Mouse (Mus musculus): Measurements from ENCODE around the gene Csgalnact2. TPM values are rescaled to one million over a fixed set of nuclear protein-coding genes. Genes with fewer than 3 reads are reported as not detected.

Csgalnact2 gene
- polyA plus RNA-seq, 1 experiment from 2014 or later = 14.0 TPM

GRCm38 (mm10) chr6:118071013-118071350 lies 68.0 kb downstream of the Csgalnact2 start:
- Histone ChIP-seq H3K4me2 (ENCODE audit: low read depth, low read length) (no peak overlapping the region), H3K27me3 (ENCODE audit: control insufficient read depth, insufficient read depth, low read length) (peaks cover 7% of the 10 kb centered on the region), H3K36me3 (replicated peaks; ENCODE audit: control insufficient read depth, insufficient read depth, low read depth, low read length) (no peaks in the 10 kb centered on the region), H3K4me1 (ENCODE audit: control insufficient read depth, insufficient read depth, low read length) (peaks cover 4% of the 10 kb centered on the region; the same call in 1 of the 2 replicates), H3K9ac (replicated peaks; ENCODE audit: low read length) (no peak overlapping the region), H3K9me3 (replicated peaks; ENCODE audit: control insufficient read depth, low read length) (no peaks in the 10 kb centered on the region), H3K4me3 (ENCODE audit: low read depth, low read length) (no peak overlapping the region), H3K27ac (replicated peaks; ENCODE audit: low read depth, low read length) (no peak overlapping the region)
- 87% methylated on average over 4 of the region's 4 CpGs for WGBS
- ATAC-seq (replicated peaks; ENCODE audit: insufficient number of reproducible peaks, low FRiP score, low TSS enrichment, low read depth) = no peak
- DNase-seq (ENCODE audit: low spot score) = no peak

GRCm38 (mm10) chr6:118070321-118071012 lies 68.5 kb downstream of the Csgalnact2 start:
- no peaks in the 10 kb centered on the region for H3K9me3 ChIP-seq (replicated peaks; ENCODE audit: control insufficient read depth, low read length)
- no peak overlapping the region for H3K27ac ChIP-seq (replicated peaks; ENCODE audit: low read depth, low read length)
- no peaks in the 10 kb centered on the region for H3K36me3 ChIP-seq (replicated peaks; ENCODE audit: control insufficient read depth, insufficient read depth, low read depth, low read length)
- no peak overlapping the region for H3K4me2 ChIP-seq (ENCODE audit: low read depth, low read length)
- H3K4me1 ChIP-seq (ENCODE audit: control insufficient read depth, insufficient read depth, low read length) = peaks cover 4% of the 10 kb centered on the region; the same call in 1 of the 2 replicates
- no peak overlapping the region for H3K4me3 ChIP-seq (ENCODE audit: low read depth, low read length)
- no peak for ATAC-seq (replicated peaks; ENCODE audit: insufficient number of reproducible peaks, low FRiP score, low TSS enrichment, low read depth)
- no peak overlapping the region for H3K9ac ChIP-seq (replicated peaks; ENCODE audit: low read length)
- H3K27me3 ChIP-seq (ENCODE audit: control insufficient read depth, insufficient read depth, low read length) = peaks cover 11% of the 10 kb centered on the region
- no peak for DNase-seq (ENCODE audit: low spot score)
- 68% methylated on average over 5 of the region's 5 CpGs for WGBS

- H3K4me1 ChIP-seq (ENCODE audit: control insufficient read depth, insufficient read depth, low read length) = peaks cover 2% of the 10 kb centered on the region; the same call in 1 of the 2 replicates
- H3K36me3 ChIP-seq (replicated peaks; ENCODE audit: control insufficient read depth, insufficient read depth, low read depth, low read length) = no peaks in the 10 kb centered on the region
- ATAC-seq (replicated peaks; ENCODE audit: insufficient number of reproducible peaks, low FRiP score, low TSS enrichment, low read depth) (no peak), DNase-seq (ENCODE audit: low spot score) (no peak)
- H3K27me3 ChIP-seq (ENCODE audit: control insufficient read depth, insufficient read depth, low read length) = peaks cover 19% of the 10 kb centered on the region
- H3K4me2 ChIP-seq (ENCODE audit: low read depth, low read length) = no peak overlapping the region
- no peaks in the 10 kb centered on the region for H3K9me3 ChIP-seq (replicated peaks; ENCODE audit: control insufficient read depth, low read length)
- no peak overlapping the region for H3K9ac ChIP-seq (replicated peaks; ENCODE audit: low read length)
- 73% methylated on average over 7 of the region's 7 CpGs for WGBS
- H3K27ac ChIP-seq (replicated peaks; ENCODE audit: low read depth, low read length) = no peak overlapping the region
- no peak overlapping the region for H3K4me3 ChIP-seq (ENCODE audit: low read depth, low read length)
Measured at GRCm38 (mm10) chr6:118067720-118068119, 71.2 kb downstream of the Csgalnact2 start.

- Histone ChIP-seq H3K27me3 (ENCODE audit: control insufficient read depth, insufficient read depth, low read length) (peaks cover 19% of the 10 kb centered on the region), H3K4me3 (ENCODE audit: low read depth, low read length) (peak overlapping the region; percentile 35), H3K9ac (replicated peaks; ENCODE audit: low read length) (peak overlapping the region; percentile 22; the same call in 1 of the 2 replicates), H3K4me2 (ENCODE audit: low read depth, low read length) (peak overlapping the region; percentile 85), H3K36me3 (replicated peaks; ENCODE audit: control insufficient read depth, insufficient read depth, low read depth, low read length) (no peaks in the 10 kb centered on the region), H3K27ac (replicated peaks; ENCODE audit: low read depth, low read length) (no peak overlapping the region), H3K9me3 (replicated peaks; ENCODE audit: control insufficient read depth, low read length) (no peaks in the 10 kb centered on the region), H3K4me1 (ENCODE audit: control insufficient read depth, insufficient read depth, low read length) (peaks cover 2% of the 10 kb centered on the region; the same call in 1 of the 2 replicates)
- ATAC-seq (replicated peaks; ENCODE audit: insufficient number of reproducible peaks, low FRiP score, low TSS enrichment, low read depth) = peak; percentile 42
- peak; percentile 35 for DNase-seq (ENCODE audit: low spot score)
- WGBS = 2% methylated on average over 40 of the region's 40 CpGs
Measured at GRCm38 (mm10) chr6:118066199-118067081, 72.5 kb downstream of the Csgalnact2 start.

- Histone ChIP-seq H3K4me1 (ENCODE audit: control insufficient read depth, insufficient read depth, low read length) (peaks cover 2% of the 10 kb centered on the region; the same call in 1 of the 2 replicates), H3K27ac (replicated peaks; ENCODE audit: low read depth, low read length) (no peak overlapping the region), H3K4me3 (ENCODE audit: low read depth, low read length) (peak overlapping the region; percentile 35), H3K36me3 (replicated peaks; ENCODE audit: control insufficient read depth, insufficient read depth, low read depth, low read length) (no peaks in the 10 kb centered on the region), H3K4me2 (ENCODE audit: low read depth, low read length) (peak overlapping the region; percentile 85), H3K9me3 (replicated peaks; ENCODE audit: control insufficient read depth, low read length) (no peaks in the 10 kb centered on the region), H3K9ac (replicated peaks; ENCODE audit: low read length) (peak overlapping the region; percentile 22; the same call in 1 of the 2 replicates), H3K27me3 (ENCODE audit: control insufficient read depth, insufficient read depth, low read length) (peaks cover 19% of the 10 kb centered on the region)
- 0% methylated on average over 12 of the region's 12 CpGs for WGBS
- ATAC-seq (replicated peaks; ENCODE audit: insufficient number of reproducible peaks, low FRiP score, low TSS enrichment, low read depth) = peak; percentile 8; the same call in 1 of the 2 replicates
- DNase-seq (ENCODE audit: low spot score) = peak; percentile 22
Measured at GRCm38 (mm10) chr6:118065837-118066198, 73.1 kb downstream of the Csgalnact2 start.

- H3K27ac ChIP-seq (replicated peaks; ENCODE audit: low read depth, low read length) = no peak overlapping the region
- no peaks in the 10 kb centered on the region for H3K9me3 ChIP-seq (replicated peaks; ENCODE audit: control insufficient read depth, low read length)
- H3K27me3 ChIP-seq (ENCODE audit: control insufficient read depth, insufficient read depth, low read length) = peaks cover 19% of the 10 kb centered on the region
- H3K4me3 ChIP-seq (ENCODE audit: low read depth, low read length) = no peak overlapping the region
- no peaks in the 10 kb centered on the region for H3K36me3 ChIP-seq (replicated peaks; ENCODE audit: control insufficient read depth, insufficient read depth, low read depth, low read length)
- 9% methylated on average over 7 of the region's 7 CpGs for WGBS
- DNase-seq (ENCODE audit: low spot score) (peak; percentile 77), ATAC-seq (replicated peaks; ENCODE audit: insufficient number of reproducible peaks, low FRiP score, low TSS enrichment, low read depth) (0 out of 2 replicates have a peak, but pooled peaks have one; percentile 15)
- no peak overlapping the region for H3K9ac ChIP-seq (replicated peaks; ENCODE audit: low read length)
- H3K4me2 ChIP-seq (ENCODE audit: low read depth, low read length) = no peak overlapping the region
- H3K4me1 ChIP-seq (ENCODE audit: control insufficient read depth, insufficient read depth, low read length) = peaks cover 2% of the 10 kb centered on the region; the same call in 1 of the 2 replicates
Measured at GRCm38 (mm10) chr6:118064968-118065530, 73.9 kb downstream of the Csgalnact2 start.

GRCm38 (mm10) chr6:118063266-118063665 lies 75.7 kb downstream of the Csgalnact2 start:
- H3K9me3 ChIP-seq (replicated peaks; ENCODE audit: control insufficient read depth, low read length) = no peaks in the 10 kb centered on the region
- peaks cover 19% of the 10 kb centered on the region for H3K27me3 ChIP-seq (ENCODE audit: control insufficient read depth, insufficient read depth, low read length)
- no peak overlapping the region for H3K9ac ChIP-seq (replicated peaks; ENCODE audit: low read length)
- WGBS = 80% methylated on average over 5 of the region's 5 CpGs
- H3K36me3 ChIP-seq (replicated peaks; ENCODE audit: control insufficient read depth, insufficient read depth, low read depth, low read length) = no peaks in the 10 kb centered on the region
- DNase-seq (ENCODE audit: low spot score) (no peak), ATAC-seq (replicated peaks; ENCODE audit: insufficient number of reproducible peaks, low FRiP score, low TSS enrichment, low read depth) (no peak)
- H3K4me2 ChIP-seq (ENCODE audit: low read depth, low read length) = no peak overlapping the region
- no peak overlapping the region for H3K4me3 ChIP-seq (ENCODE audit: low read depth, low read length)
- H3K27ac ChIP-seq (replicated peaks; ENCODE audit: low read depth, low read length) = no peak overlapping the region
- peaks cover 2% of the 10 kb centered on the region; the same call in 1 of the 2 replicates for H3K4me1 ChIP-seq (ENCODE audit: control insufficient read depth, insufficient read depth, low read length)

Measured in embryonic facial prominence, embryonic 11.5 days (tissue).